Mouse (Mus musculus) brain, embryonic 14.5 days (tissue): Measurements from ENCODE around the gene Grk2. TPM values are rescaled to one million over a fixed set of nuclear protein-coding genes. Genes with fewer than 3 reads are reported as not detected.

ENCODE experiments used
- DNase-seq: peaks from one replicate; pipeline ENCODE4 v3.0.0-alpha.2; 2011; ENCODE audit warnings: low read depth
- CTCF ChIP-seq: fragments of 200-500 bp; IDR thresholded peaks from 2 replicates; pipeline ENCODE4 v1.5.1; 2012; ENCODE audit warnings: inconsistent platforms, mild to moderate bottlenecking, moderate library complexity, borderline replicate concordance; ENCODE audit not compliant: insufficient read depth, insufficient read length; ENCODE audit errors: extremely low read depth
- POLR2A ChIP-seq: fragments of 200-500 bp; IDR thresholded peaks from 2 replicates; pipeline ENCODE4 v1.6.1; 2012; ENCODE audit warnings: mild to moderate bottlenecking, inconsistent platforms, borderline replicate concordance; ENCODE audit not compliant: poor library complexity, insufficient read depth, insufficient read length, severe bottlenecking; ENCODE audit errors: extremely low read depth
- polyA plus RNA-seq: library from polyadenylated mRNA; depleted of rRNA; stranded (reverse); fragments of >200 nt; gene quantifications from 2 replicates; pipeline ENCODE4 v1.2.3, GENCODE M21; 2012

Grk2 gene
- polyA plus RNA-seq, 1 experiment: 119 TPM

DNA sequence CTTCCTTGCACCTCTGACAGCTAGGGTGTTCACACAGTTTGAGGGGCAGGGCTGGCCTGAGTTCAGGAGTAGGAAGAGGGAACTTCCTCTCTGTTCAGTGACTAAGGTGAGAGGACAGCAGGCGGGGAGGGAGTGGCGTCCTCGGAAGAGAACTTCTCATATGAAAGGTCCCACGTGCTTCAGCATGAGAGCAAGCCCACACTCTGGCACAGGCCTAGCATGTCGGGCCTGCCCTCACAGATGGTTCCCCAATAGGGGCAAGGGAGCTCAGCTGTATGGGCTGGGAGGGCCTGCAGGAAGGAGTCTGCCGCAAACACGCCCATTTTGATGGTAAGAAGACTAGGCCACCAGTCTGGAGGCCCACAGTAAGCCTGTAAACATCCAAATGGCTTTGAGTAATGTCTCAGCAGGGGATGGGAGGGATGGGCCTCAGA, 5.7 kb downstream of the Grk2 start:
- no peak for DNase-seq

GRCm38 (mm10) chr19:4299574-4300270, 6.3 kb downstream of the Grk2 start:
- DNase-seq: no peak
- TF ChIP-seq CTCF (no peak), POLR2A (no peak)

More for the DNA sequence above, 5.7 kb downstream of the Grk2 start:
- TF ChIP-seq CTCF (no peak), POLR2A (no peak)

DNA sequence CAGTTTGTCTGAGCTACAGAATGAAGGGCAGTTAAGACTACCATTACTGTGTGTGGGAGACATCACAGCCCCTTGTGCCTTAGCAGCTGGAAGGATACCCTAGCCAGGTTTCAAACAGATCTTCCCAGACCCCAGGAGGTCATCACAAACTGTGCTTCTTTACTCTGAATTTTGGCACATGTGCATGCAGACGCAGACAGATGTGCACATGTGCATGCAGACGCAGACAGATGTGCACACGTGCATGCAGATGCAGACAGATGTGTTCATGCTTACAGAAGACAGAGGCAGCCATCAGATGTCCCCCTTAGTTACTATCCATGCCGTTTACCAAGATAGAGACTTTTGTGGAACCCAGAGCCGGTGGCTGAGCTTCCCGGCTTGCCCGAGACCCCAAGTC, 6.9 kb downstream of the Grk2 start:
- no peak for DNase-seq
- TF ChIP-seq CTCF (no peak), POLR2A (no peak)

DNA sequence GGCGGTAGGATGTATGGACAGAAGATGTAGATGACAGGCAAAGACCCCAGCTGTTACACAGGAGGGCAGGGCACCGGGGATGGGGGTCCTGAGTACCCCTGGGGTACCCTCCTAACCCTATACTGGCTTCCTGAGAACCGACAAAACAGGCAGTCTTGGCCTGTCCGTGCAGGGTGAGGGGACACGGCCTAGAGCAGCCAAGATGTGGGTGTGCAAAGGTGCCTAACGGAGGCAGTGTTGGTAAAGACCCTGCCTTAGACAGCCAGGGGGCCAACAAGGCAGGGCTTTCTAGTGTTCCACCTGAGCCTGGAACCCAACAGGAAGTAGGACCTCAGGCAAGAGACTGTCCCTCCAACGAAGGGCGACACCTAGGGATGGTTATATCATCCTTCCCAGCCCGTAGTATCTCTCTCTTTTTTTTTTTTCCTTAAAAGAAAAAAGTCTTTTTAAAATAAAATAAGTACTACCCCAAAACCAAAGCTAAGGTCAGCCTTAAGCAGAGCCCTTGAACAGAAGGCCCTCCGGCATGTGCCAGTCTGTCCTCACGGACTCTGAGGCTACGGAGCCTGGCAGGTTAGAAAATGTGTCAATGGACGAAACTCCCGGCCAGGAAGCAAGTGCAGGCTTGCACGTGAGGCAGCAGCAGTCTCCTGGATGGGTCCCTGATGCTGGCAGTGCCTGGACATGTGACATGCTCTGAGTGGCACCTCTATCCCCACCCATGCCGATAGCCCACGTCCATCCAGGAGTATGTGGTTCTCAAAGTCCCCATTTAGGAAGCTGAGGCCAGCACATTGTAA, 7.5 kb downstream of the Grk2 start:
- no peak for DNase-seq
- TF ChIP-seq CTCF (no peak), POLR2A (no peak)

DNA sequence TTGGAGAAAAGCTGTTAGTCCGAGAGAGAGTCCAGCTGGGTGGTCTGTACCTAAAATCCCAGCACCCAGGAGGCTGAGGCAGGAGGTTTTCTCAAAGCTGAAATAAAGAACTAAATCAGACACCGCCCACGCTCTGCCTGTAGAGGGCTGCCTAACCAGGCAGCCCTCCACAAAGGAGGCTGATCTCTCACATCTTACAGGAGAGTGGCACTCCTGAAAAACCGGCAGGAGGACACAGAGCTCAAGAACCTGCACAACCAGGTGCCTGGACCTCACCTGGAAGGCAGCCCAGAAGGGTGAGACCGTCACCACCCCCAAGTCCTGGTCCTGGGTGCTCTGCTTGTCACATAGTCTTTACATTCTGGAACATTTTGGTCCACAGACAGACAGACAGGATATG, 8.2 kb downstream of the Grk2 start:
- no peak for DNase-seq
- TF ChIP-seq CTCF (no peak), POLR2A (no peak)

DNA sequence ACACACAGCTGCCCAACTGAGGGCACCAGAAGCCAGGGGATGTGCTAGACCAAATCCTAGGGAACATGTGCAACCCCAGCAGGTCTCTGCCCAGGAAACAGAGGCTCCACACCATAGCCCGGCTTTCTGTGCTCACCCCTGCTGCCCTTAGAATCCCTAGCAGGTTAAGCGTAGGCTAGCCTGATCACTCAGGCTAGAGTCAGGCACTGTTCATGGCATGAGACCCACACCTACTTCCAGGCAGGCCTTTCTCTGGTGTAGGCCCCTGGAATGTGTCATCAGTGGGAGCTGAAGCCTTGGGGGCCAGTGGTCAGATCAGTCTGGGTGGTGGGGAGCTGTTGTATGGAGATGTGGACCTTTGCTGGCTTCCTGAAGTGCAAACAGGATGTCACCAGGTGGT, 9.4 kb downstream of the Grk2 start:
- TF ChIP-seq POLR2A (no peak), CTCF (no peak)

DNA sequence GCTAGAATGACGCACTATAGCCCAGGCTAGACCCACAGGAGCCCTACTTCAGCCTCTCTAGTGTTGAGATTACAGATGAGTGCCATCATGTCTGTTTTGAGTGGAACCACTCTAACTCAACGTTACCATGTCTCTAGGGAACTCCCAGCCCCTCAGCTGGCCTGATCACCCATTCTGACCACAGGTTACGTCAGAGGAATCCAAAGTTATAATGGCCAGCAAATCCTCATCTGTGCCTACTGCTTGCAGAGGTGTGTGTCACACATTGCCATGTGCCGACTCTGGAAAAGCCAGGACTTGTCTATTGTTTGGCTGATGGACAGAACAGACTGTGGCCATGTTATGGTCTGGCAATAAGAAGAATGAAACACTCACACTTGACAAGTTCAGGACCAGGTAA, 10.6 kb downstream of the Grk2 start:
- DNase-seq: no peak
- TF ChIP-seq CTCF: no peak
- TF ChIP-seq POLR2A: no peak

More for the DNA sequence above, 9.4 kb downstream of the Grk2 start:
- DNase-seq: no peak

- no peak for TF ChIP-seq CTCF
- no peak for TF ChIP-seq POLR2A
These were observed 11.5 kb downstream of the Grk2 start for GRCm38 (mm10) chr19:4294381-4295097.

DNA sequence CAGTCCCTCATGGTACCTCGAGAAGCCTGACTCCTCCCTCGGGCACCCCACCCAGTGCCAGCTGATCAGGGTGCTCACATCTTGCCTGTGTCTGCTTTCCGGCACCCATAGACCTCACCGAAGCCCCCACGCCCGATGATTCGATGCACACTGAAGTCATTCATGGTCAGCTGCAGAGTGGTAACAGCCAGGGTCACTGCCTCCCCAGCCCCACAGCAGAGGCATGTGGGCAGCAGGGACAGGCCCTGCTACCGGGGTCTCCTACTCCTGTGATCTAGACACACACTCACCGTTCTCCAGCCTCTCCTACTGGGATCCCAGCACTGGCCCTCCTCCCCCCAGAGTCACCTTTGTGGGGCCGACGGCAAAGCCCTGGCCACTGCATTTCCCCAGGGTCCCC, 14.9 kb downstream of the Grk2 start:
- no peak for DNase-seq
- TF ChIP-seq POLR2A: no peak

More at GRCm38 (mm10) chr19:4294381-4295097, 11.5 kb downstream of the Grk2 start:
- DNase-seq: no peak

DNA sequence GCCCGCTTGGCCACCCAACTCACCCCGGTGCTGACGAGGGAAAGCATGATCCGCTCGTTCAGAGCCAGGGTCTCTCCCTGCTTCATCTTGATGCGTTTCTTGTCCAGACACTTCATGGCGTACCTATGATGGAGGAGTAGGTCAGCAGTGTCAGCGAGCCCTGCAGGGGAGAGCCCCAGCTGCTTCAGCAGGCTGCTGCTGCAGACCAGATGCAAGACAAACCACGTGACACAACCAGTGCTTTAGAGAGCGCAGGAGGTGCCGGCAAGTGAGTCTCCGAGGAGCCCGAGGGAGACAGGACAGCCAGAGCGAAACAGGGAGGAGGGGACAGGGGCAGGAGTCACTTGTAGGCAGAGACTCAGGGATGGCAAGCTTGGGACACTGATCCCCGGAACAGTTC, 15.3 kb downstream of the Grk2 start:
- TF ChIP-seq CTCF: no peak
- no peak for TF ChIP-seq POLR2A
- no peak for DNase-seq

GRCm38 (mm10) chr19:4283653-4284052, 22.4 kb downstream of the Grk2 start:
- no peak for DNase-seq
- TF ChIP-seq CTCF (no peak), POLR2A (no peak)
